Mouse (Mus musculus) embryonic facial prominence, embryonic 13.5 days (tissue): ENCODE measurements around the gene Gramd1c. TPM values are rescaled to one million over a fixed set of nuclear protein-coding genes. Genes with fewer than 3 reads are reported as not detected.

Experiments used
- microRNA-seq: library from miRNA; unstranded; fragments of <30 nt; microRNA quantifications from one replicate; pipeline ENCODE4, GENCODE M21; 2016
- polyA plus RNA-seq: library from polyadenylated mRNA; unstranded; fragments of >200 nt; fragmentation: Nextera tagmentation; extraction: Ambion mirVana; gene quantifications from 2 replicates; pipeline ENCODE4 v1.2.1, GENCODE M21; 2015

Gramd1c gene
- polyA plus RNA-seq, 1 experiment from 2014 or later: 5.4 TPM

Small RNA genes within 50 kb of the gene (microRNA-seq; reads per million reads assigned to microRNA genes)
- not detected for gene Mir3470b

Other genes starting within 250 kb of the Gramd1c start
- gene Ccdc191, start 173.5 kb downstream of the Gramd1c start, polyA plus RNA-seq: 16.4 and 18.7 TPM in 2 replicates
- gene Qtrt2, start 136.5 kb downstream of the Gramd1c start, polyA plus RNA-seq: 36.6 and 37.5 TPM in 2 replicates
- 0.84 TPM in 2 replicates for gene Zdhhc23, start 83.6 kb downstream of the Gramd1c start, polyA plus RNA-seq
- 40.3 and 45.5 TPM in 2 replicates for gene Atp6v1a, start 76.4 kb upstream of the Gramd1c start, polyA plus RNA-seq
- 97.8 and 105 TPM in 2 replicates for gene Naa50, start 76.5 kb upstream of the Gramd1c start, polyA plus RNA-seq
- 2.6 and 3.9 TPM in 2 replicates for gene Usf3, start 109.9 kb upstream of the Gramd1c start, polyA plus RNA-seq